Mouse (Mus musculus): ENCODE results near the gene Gm13090. TPM values are rescaled to one million over a fixed set of nuclear protein-coding genes. Genes with fewer than 3 reads are reported as not detected.

Gm13090 gene
- polyA plus RNA-seq, 1 experiment from 2014 or later = not detected

DNA sequence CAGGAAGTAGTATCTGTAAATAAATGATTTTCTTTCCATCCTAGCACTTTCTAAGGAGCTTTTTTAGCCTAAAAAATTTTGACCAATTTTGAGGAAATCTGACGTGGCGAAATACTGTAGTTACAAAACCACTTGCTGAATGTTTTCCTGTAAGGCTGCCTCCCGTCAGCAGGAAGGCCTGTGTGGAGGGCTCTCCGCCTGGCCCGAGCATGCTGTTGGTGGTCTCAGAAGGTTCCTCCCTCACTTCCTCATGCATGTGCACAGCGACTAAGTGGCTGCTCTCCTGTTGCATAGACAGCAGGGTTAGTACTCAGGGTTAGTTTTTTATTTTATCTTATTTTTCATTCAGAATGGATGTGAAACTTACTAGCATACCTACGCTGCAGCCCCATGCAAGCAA, 18.4 kb upstream of the Gm13090 start:
- no peak overlapping the region for H3K27ac ChIP-seq
- H3K27me3 ChIP-seq (replicated peaks) = 0 out of 2 replicates have a peak, but pooled peaks cover 4% of the 10 kb centered on the region
- H3K4me1 ChIP-seq = no peaks in the 10 kb centered on the region
- no peak overlapping the region for H3K9ac ChIP-seq
- no peaks in the 10 kb centered on the region for H3K36me3 ChIP-seq
- no peak for ATAC-seq
- WGBS (ENCODE audit: insufficient replicate concordance) = 48% methylated on average over 7 of the region's 7 CpGs
- H3K4me2 ChIP-seq = no peak overlapping the region
- no peaks in the 10 kb centered on the region for H3K9me3 ChIP-seq (replicated peaks)
- H3K4me3 ChIP-seq = no peak overlapping the region

DNA sequence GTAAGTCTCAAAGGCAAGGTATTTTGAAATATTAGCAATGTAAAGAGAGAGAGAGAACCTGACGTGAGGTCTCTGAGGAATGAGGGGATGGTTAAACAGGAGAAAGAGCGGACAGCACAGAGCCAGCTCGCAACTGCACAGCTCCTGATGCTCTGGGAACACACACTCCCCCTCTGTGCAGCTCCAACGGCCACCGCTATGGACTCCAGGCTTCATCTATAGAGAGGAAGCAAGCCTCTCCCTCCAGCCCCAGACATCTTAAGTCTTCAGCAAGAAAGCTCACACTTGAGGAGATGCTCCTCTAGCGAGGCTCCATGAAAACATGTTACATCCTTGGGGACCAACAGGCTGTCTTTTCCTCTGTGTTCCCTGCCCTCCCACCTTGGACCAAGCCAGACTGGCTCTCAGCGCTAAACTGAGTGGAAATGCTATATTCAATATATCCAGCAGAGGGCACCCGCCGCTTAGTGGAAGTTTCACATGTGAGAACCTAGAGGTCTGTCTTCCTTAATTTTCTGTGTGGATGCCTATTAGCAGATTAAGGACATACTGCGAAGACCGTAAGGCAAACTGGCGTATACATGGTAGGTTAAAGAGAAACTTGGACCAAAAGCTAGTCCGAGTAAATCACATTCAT, 16.1 kb upstream of the Gm13090 start:
- Histone ChIP-seq H3K9ac (no peak overlapping the region), H3K27me3 (replicated peaks) (peaks cover 9% of the 10 kb centered on the region; the same call in 1 of the 2 replicates), H3K9me3 (replicated peaks) (no peaks in the 10 kb centered on the region), H3K4me3 (no peak overlapping the region), H3K27ac (no peak overlapping the region), H3K4me2 (no peak overlapping the region), H3K36me3 (no peaks in the 10 kb centered on the region), H3K4me1 (no peaks in the 10 kb centered on the region)
- ATAC-seq = no peak
- 39% methylated on average over 13 of the region's 13 CpGs for WGBS (ENCODE audit: insufficient replicate concordance)

- Histone ChIP-seq H3K27me3 (replicated peaks) (peaks cover 9% of the 10 kb centered on the region; the same call in 1 of the 2 replicates), H3K36me3 (no peaks in the 10 kb centered on the region), H3K4me2 (no peak overlapping the region), H3K9me3 (replicated peaks) (no peaks in the 10 kb centered on the region), H3K9ac (no peak overlapping the region), H3K27ac (no peak overlapping the region), H3K4me3 (no peak overlapping the region), H3K4me1 (no peaks in the 10 kb centered on the region)
- WGBS (ENCODE audit: insufficient replicate concordance) = 83% methylated on average over 15 of the region's 15 CpGs
- no peak for ATAC-seq
Observed at GRCm38 (mm10) chr4:151074817-151075216, 14.6 kb upstream of the Gm13090 start.

GRCm38 (mm10) chr4:151081355-151081754, 8.0 kb upstream of the Gm13090 start:
- 56% methylated on average over 2 of the region's 2 CpGs for WGBS (ENCODE audit: insufficient replicate concordance)

GRCm38 (mm10) chr4:151081977-151082376, 7.4 kb upstream of the Gm13090 start:
- ATAC-seq = no peak
- no peaks in the 10 kb centered on the region for H3K36me3 ChIP-seq

More at GRCm38 (mm10) chr4:151081355-151081754, 8.0 kb upstream of the Gm13090 start:
- no peak for ATAC-seq
- Histone ChIP-seq H3K9me3 (replicated peaks) (no peaks in the 10 kb centered on the region), H3K27me3 (replicated peaks) (peaks cover 5% of the 10 kb centered on the region; the same call in 1 of the 2 replicates), H3K9ac (no peak overlapping the region), H3K36me3 (no peaks in the 10 kb centered on the region), H3K4me2 (no peak overlapping the region), H3K4me1 (no peaks in the 10 kb centered on the region), H3K27ac (no peak overlapping the region), H3K4me3 (no peak overlapping the region)

DNA sequence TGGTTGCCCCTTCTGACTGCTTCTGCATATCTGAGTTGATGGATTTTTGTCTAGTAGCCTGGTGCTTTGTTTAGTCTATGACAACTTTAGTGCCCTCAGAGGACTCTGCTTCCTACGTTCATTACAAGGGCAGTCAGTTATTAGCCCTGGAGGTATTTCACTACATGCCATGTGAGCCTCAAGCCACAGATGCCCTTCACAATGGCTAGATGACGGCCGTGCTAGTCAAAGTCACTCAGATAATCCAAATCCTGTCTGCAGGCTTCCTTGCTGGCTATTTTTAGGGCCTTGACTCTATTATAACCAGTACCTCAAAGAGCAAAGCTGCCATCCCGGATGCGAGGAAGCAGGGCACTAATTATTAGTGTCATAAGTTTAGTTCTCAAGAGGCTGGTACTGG, 6.3 kb upstream of the Gm13090 start:
- Histone ChIP-seq H3K27me3 (replicated peaks) (no peaks in the 10 kb centered on the region), H3K4me3 (no peak overlapping the region), H3K9me3 (replicated peaks) (no peaks in the 10 kb centered on the region), H3K4me1 (no peaks in the 10 kb centered on the region), H3K36me3 (no peaks in the 10 kb centered on the region), H3K9ac (no peak overlapping the region), H3K4me2 (no peak overlapping the region), H3K27ac (no peak overlapping the region)
- ATAC-seq = no peak
- whole genome bisulfite sequencing (ENCODE audit: insufficient replicate concordance) = 67% methylated on average over 5 of the region's 5 CpGs

More at GRCm38 (mm10) chr4:151081977-151082376, 7.4 kb upstream of the Gm13090 start:
- H3K4me1 ChIP-seq = no peaks in the 10 kb centered on the region
- WGBS (ENCODE audit: insufficient replicate concordance) = 77% methylated on average over 13 of the region's 13 CpGs
- H3K27ac ChIP-seq = no peak overlapping the region
- H3K4me3 ChIP-seq = no peak overlapping the region
- H3K9ac ChIP-seq = no peak overlapping the region
- no peak overlapping the region for H3K4me2 ChIP-seq
- peaks cover 5% of the 10 kb centered on the region; the same call in 1 of the 2 replicates for H3K27me3 ChIP-seq (replicated peaks)
- H3K9me3 ChIP-seq (replicated peaks) = no peaks in the 10 kb centered on the region

- H3K9me3 ChIP-seq (replicated peaks) = no peaks in the 10 kb centered on the region
- H3K27me3 ChIP-seq (replicated peaks) = no peaks in the 10 kb centered on the region
- no peaks in the 10 kb centered on the region for H3K4me1 ChIP-seq
- H3K36me3 ChIP-seq = no peaks in the 10 kb centered on the region
- no peak overlapping the region for H3K4me2 ChIP-seq
- no peak overlapping the region for H3K4me3 ChIP-seq
- no peak overlapping the region for H3K9ac ChIP-seq
- WGBS (ENCODE audit: insufficient replicate concordance) = 89% methylated on average over 1 of the region's 1 CpGs
- no peak overlapping the region for H3K27ac ChIP-seq
- ATAC-seq = no peak
Observed at GRCm38 (mm10) chr4:151087358-151087757, 2.0 kb upstream of the Gm13090 start.

GRCm38 (mm10) chr4:151088819-151089218, 551 bp upstream of the Gm13090 start:
- H3K4me3 ChIP-seq = no peak overlapping the region
- no peak overlapping the region for H3K27ac ChIP-seq
- no peaks in the 10 kb centered on the region for H3K36me3 ChIP-seq
- no peak overlapping the region for H3K4me2 ChIP-seq
- ATAC-seq = no peak
- no peaks in the 10 kb centered on the region for H3K9me3 ChIP-seq (replicated peaks)
- no peaks in the 10 kb centered on the region for H3K27me3 ChIP-seq (replicated peaks)
- no peak overlapping the region for H3K9ac ChIP-seq
- WGBS (ENCODE audit: insufficient replicate concordance) = 76% methylated on average over 14 of the region's 14 CpGs
- H3K4me1 ChIP-seq = no peaks in the 10 kb centered on the region

GRCm38 (mm10) chr4:151095207-151095606, 5.8 kb downstream of the Gm13090 start:
- H3K4me1 ChIP-seq = no peaks in the 10 kb centered on the region
- WGBS (ENCODE audit: insufficient replicate concordance) = 28% methylated on average over 2 of the region's 2 CpGs
- H3K9ac ChIP-seq = no peak overlapping the region
- H3K4me3 ChIP-seq = no peak overlapping the region
- no peaks in the 10 kb centered on the region for H3K36me3 ChIP-seq
- no peaks in the 10 kb centered on the region for H3K9me3 ChIP-seq (replicated peaks)
- peaks cover 6% of the 10 kb centered on the region; the same call in 1 of the 2 replicates for H3K27me3 ChIP-seq (replicated peaks)
- no peak overlapping the region for H3K4me2 ChIP-seq
- ATAC-seq = no peak
- no peak overlapping the region for H3K27ac ChIP-seq

DNA sequence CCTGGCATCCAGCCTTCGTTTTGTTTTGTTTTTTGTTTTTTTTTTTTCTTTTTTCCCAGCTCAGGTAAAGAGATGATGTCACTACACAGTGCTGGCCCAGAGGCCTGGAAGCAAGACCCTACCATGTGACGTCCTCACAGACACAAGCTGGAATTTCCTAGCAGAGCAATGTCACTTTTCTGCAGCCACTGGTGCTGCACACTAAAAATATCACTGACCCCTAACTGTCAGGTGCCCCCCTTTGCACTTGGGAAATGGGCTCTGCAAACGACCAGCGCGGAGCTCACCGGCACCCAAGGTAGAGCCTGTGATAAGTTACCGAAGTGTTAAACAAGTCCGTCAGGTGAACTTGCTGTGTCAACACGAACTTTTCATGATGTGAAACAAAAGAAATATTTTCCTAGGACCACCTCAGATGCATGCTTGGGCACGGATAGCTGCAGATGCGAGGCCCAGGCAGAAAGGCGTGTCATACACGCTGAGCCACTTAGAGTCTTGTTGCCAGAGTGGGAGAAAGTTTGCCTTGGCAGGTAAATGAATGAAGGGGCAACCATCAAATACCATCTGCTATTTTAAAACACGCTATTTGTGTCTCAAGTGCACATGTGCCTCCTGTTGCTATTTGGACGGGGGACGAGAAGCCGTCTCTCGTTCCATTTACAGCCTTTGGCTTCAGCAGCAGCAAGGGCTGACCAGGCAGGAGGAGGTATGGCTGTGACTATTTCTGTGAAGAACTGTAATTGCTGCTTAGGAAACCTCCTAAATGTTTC, 7.1 kb downstream of the Gm13090 start:
- WGBS (ENCODE audit: insufficient replicate concordance) = 74% methylated on average over 18 of the region's 18 CpGs
- 0 out of 2 replicates have a peak, but pooled peaks cover under 1% of the 10 kb centered on the region for H3K9me3 ChIP-seq (replicated peaks)

DNA sequence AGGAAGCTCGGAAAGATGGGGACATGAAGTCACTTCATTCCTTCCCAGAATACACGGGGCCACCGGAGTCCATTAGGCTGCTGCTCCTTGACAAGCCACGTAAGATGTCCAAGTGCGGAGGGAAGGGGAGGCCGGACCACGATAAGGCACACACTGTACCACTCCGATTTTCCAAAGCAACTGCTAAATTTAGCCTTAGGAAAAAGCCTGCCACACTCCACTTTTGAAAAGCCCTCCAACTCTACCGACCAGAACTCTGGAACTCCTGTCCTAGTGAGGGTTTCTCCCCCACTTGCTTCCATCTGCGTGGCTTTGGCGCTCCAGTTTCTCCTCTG, 7.7 kb downstream of the Gm13090 start:
- WGBS (ENCODE audit: insufficient replicate concordance) = 70% methylated on average over 11 of the region's 11 CpGs
- H3K36me3 ChIP-seq = no peaks in the 10 kb centered on the region
- no peak overlapping the region for H3K27ac ChIP-seq
- H3K4me1 ChIP-seq = no peaks in the 10 kb centered on the region
- peaks cover 6% of the 10 kb centered on the region; the same call in 1 of the 2 replicates for H3K27me3 ChIP-seq (replicated peaks)
- ATAC-seq = no peak
- H3K9me3 ChIP-seq (replicated peaks) = 0 out of 2 replicates have a peak, but pooled peaks cover 4% of the 10 kb centered on the region
- no peak overlapping the region for H3K9ac ChIP-seq
- H3K4me2 ChIP-seq = no peak overlapping the region
- H3K4me3 ChIP-seq = no peak overlapping the region

More for the DNA sequence above, 7.1 kb downstream of the Gm13090 start:
- Histone ChIP-seq H3K36me3 (no peaks in the 10 kb centered on the region), H3K27me3 (replicated peaks) (peaks cover 6% of the 10 kb centered on the region; the same call in 1 of the 2 replicates), H3K4me3 (no peak overlapping the region), H3K4me1 (no peaks in the 10 kb centered on the region), H3K27ac (no peak overlapping the region), H3K9ac (no peak overlapping the region), H3K4me2 (no peak overlapping the region)
- no peak for ATAC-seq

DNA sequence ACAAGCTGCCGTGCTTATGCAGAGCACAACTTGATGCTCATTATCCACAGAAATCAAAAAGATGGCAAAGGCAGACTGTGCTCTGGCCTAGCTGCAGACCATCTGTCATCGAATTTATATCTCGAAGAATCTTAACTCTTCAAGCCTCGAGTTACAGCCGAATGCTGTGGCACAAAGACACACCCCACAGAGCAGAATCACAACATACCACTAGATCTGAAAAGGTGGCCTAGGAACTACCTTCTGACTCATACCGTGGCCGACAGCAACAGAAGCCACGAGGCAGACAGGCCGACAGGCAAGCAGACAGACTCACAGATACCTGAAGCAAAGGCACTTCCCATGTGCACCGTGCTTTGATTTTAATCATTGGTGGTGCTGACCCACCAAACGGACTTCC, 14.3 kb downstream of the Gm13090 start:
- no peak overlapping the region for H3K4me3 ChIP-seq
- H3K36me3 ChIP-seq = no peaks in the 10 kb centered on the region
- 0 out of 2 replicates have a peak, but pooled peaks cover 4% of the 10 kb centered on the region for H3K9me3 ChIP-seq (replicated peaks)
- H3K27me3 ChIP-seq (replicated peaks) = peaks cover 33% of the 10 kb centered on the region
- no peak overlapping the region for H3K9ac ChIP-seq
- no peak overlapping the region for H3K27ac ChIP-seq
- peaks cover 10% of the 10 kb centered on the region for H3K4me1 ChIP-seq
- no peak overlapping the region for H3K4me2 ChIP-seq
- no peak for ATAC-seq
- WGBS (ENCODE audit: insufficient replicate concordance) = 69% methylated on average over 11 of the region's 11 CpGs
